Mouse (Mus musculus) forelimb bud, embryonic 11.5 days (tissue): ENCODE data around the gene Flrt1.

ENCODE experiments used
- DNase-seq: peaks from one replicate; pipeline ENCODE4 v3.0.0-alpha.2; 2012; ENCODE audit warnings: low read depth, low spot score

Flrt1 gene

DNA sequence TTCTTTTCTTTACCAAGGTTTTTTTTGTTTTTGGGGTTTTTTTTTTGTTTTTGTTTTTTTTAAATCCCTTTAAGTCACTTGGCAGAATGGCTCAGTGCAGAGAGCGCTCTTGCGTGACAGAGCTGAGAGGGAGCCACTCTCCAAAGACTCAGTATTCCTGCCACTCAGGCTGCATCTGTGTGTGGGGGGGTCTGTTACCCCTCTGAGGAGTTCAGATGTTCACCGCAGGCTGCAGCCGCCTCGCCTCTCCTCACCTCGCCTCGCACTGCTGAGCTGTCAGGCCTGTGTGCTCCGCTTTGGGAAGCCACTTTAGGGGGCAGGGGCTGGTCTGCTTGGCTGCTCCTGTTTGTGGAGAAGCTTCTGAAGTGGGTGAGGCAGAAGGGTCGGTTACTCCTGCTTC is at the start of gene Flrt1:
Gene Flrt1, minus strand, starts transcription at position 186 of the 400 bp plus-strand sequence.
- DNase-seq, result no peak

DNA sequence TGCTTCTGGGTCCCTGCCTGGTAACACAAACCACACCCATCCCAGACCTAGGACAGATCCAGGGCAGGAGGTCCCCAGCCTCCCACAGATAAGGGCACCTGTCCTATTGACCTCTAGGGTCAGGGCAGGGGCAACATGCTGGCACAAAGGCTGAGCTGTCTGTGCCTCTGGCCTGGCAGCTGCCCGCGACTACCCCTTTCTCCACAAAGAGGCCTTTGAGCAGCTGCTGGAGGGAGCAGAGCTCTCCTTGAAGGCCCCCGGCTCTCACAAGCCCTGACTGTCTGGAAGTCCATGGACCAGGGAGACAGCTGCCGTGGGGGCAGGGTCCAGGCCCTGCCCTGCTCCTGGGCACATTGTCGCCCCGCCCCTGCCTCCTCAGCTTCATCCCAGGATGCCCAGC is 49.7 kb upstream of the Flrt1 start:
- no peak for DNase-seq

- no peak for DNase-seq
Measured at GRCm38 (mm10) chr19:7153232-7153631, 47.7 kb upstream of the Flrt1 start.

GRCm38 (mm10) chr19:7151927-7152653 is 46.6 kb upstream of the Flrt1 start:
- DNase-seq, result no peak

- DNase-seq, result no peak
Measured at GRCm38 (mm10) chr19:7151300-7151926, 45.9 kb upstream of the Flrt1 start.

GRCm38 (mm10) chr19:7149158-7149685 is 43.7 kb upstream of the Flrt1 start:
- DNase-seq, result no peak

DNA sequence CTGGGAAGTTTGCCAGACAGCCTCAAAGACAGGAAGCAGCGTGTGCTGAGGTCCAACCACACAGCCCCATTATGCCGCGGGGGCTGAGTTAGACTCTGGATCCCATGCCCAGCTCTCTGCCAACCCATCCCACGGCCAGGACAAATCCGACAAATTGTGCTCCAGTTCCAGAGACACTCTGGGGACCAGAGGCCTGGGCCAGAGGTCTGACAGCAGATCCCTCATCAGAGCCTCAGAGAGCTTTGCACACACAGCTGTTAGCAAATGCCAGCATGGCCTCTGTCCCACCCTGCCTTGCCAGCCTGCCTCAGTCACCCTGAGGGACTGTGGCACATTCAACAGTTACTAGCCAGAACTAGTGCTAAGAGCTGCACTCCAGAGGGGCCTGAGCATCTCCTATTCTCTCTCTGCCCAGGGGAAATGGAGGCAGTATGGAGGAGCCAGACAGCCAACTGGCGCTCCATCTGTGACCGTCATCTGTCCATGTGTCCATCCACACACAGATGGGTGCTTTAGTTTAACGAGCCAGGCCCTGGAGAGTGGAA is 43.1 kb upstream of the Flrt1 start:
- no peak for DNase-seq

DNA sequence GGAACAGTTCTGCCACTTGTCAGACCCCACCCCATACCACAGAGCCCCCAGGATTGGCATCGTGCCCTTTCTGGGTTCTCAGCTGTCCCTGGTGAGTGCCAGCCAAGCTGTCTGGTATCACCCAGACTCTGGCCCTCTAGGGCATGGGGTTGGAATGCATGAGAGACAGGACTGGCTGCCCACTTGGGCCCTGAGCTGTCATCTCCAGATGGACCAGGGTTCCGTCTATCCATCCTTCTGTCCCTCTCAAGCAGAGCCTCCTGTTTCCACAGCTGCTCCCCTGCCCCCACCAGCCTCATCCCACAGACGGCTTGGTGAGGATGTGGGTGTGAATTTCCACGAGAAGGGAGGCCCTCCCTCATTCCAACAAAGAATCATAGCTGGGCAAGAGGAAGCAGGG is 42.6 kb upstream of the Flrt1 start:
- no peak for DNase-seq

DNA sequence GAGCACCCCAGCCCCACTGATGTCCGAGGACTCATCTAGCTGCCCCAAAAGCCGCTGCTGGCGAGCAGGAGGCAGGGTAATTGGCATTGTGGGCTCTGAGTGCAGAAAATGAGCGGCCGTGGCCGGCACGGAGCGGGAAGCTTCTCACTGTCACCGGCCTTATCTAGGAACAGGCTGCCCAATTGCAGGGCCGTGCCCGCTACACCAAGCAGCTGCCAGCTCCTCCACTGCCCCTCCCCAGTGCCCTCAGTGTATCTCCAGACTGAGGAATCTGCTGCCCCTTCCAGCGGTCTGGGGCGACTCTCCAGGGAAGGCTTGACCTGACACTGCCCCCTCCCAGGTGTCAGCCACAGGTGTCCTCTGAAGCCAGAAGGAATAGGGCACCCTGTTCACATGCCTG is 40.8 kb upstream of the Flrt1 start:
- no peak for DNase-seq

- DNase-seq, result no peak
Measured at GRCm38 (mm10) chr19:7144458-7144857, 38.9 kb upstream of the Flrt1 start.

DNA sequence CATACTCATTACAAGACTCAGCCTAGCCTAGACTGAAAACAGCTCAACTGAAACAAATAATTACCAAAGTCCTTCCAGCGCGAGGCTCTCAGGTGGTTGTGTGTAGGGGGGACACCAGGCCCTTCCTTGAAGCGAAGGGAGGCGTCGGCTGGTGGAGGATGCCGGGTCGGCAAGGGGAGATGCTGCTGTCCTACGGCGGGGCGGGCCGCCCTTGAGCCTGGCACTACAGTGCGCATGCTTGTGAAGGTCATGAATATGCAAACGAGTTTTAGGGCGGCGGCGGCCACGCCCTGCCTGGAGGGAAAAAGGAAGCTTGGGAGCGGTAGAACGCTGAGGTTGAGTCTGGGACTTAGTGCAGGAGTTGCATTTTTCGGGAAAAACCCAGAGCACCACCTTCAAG is 38.3 kb upstream of the Flrt1 start:
- DNase-seq, result peak; percentile 67

- no peak for DNase-seq
Measured at GRCm38 (mm10) chr19:7142207-7142915, 36.8 kb upstream of the Flrt1 start.

DNA sequence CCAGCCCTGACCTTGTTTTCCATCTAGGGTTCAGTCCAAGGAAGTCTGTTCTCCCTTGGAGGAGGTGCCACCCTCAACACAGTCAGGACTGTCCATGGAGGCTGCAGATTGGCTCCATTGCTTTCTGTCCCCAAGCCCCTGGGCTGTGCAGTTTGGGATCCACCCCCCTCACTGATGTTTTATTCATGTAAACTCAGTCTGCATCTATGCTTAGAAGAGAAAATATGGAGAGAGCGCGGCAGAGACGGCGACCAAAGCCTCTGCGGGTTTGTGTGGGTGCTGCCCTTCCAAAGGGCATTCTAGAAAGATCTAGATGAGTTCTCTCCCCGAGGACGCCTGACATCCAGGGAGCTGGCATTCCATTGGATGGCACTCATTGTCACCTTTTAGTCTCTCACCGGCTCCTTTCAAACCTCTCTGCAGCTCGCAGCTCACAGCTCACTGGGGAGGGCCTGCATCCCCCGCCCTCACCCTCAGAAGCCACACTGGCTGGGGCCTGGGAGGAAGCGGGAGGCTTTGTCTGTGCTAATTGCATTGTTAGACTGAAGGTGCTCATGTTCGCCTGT is 35.4 kb upstream of the Flrt1 start:
- DNase-seq, result no peak

- no peak for DNase-seq
Measured at GRCm38 (mm10) chr19:7140373-7140772, 34.8 kb upstream of the Flrt1 start.

DNA sequence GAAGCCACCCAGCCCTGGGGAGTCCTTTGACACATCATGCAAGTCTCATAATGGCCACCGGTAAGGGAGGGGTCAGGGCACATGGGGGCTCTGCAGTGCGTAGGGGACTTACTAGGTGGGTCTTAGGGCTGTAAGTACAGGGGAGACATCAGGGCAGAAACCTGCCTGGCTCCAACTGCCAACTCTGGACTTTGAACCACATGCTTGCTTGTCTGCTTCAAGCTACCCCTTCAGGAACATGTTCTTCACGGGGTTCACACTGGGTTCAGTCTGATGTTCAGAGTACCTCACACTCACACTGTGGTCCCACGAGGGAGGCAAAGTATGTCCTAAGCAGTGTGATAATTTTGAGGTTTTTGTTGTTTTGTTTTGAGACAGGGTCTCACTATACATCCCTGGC is 33.8 kb upstream of the Flrt1 start:
- DNase-seq, result no peak

- DNase-seq, result peak; percentile 59
Measured at GRCm38 (mm10) chr19:7138327-7138726, 32.8 kb upstream of the Flrt1 start.

GRCm38 (mm10) chr19:7136714-7137498 is 31.4 kb upstream of the Flrt1 start:
- DNase-seq, result no peak

DNA sequence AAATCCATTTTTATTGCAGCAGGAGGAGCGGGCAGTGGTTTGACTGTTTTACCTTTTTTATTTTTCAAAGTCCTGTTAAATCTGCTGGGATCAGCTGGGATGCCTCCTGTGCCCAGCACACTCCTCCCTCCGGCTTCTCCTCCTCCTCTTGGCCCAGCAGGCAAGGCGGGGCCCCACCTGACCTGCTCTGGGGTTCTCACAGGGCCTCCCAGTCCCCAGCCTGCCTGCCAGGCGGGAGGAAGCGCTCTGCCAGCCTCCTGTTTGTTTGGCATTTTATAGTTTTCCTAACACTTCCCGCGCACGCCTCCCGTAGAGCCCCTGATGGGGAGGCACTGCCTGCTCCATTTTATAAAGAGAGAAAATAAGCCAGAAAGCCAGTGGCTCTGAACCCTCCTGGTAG is 30.5 kb upstream of the Flrt1 start:
- no peak for DNase-seq

DNA sequence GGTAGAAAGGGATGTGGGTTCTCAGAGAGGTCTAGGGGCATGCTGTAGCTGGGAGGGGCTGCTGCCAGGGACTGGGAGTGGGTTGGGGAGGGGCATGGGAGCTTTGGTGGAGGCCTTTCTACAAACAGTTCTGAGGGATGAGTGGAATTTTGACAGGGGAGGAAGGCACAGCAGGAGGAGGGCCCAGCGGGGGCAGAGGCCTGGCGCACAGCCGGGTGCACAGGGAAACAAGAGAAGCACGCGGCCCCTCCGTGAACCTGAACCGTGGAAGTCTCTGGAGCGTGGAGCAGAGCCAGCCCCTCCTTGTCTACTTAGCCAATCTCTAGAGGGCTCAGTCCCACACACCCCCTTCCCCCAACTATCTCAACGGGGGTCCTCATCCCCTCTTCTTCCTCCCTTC is 30.0 kb upstream of the Flrt1 start:
- no peak for DNase-seq

DNA sequence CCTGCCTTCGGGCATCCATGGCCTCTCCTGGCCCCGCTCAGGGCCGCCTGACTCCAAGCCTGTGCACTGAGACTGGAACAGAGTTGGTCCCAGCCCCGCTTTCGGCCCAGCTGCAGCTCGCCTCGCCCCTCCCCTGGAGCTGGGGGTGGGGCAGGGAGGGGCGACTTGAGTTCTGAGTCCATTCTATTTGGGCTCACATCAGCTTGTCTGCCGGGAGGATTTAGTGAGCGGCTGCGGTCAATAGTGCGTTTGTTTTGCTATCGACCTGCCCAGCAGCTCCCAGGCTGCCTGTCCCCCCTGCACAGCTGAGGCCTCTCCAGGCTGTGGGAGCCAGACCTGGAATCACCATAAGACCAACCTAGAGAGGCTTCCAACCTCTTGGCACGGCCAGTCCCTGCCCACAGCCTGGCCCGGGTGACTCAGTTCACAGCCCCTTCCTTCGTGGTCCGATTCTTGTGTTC is 29.1 kb upstream of the Flrt1 start:
- no peak for DNase-seq

- DNase-seq, result no peak
Measured at GRCm38 (mm10) chr19:7133436-7133835, 27.9 kb upstream of the Flrt1 start.
